Mouse (Mus musculus) ovary, adult 10 weeks (tissue): ENCODE measurements around the gene S1pr2. TPM values are rescaled to one million over a fixed set of nuclear protein-coding genes. Genes with fewer than 3 reads are reported as not detected.

Experiments used
- polyA plus RNA-seq: library from polyadenylated mRNA; stranded (reverse); fragments of 350-450 nt; fragmentation: Illumina TruSeq; extraction: RNeasy Lipid Tissue Mini Kit (QIAGEN cat#74804); gene quantifications from one replicate; pipeline ENCODE4 v1.2.3, GENCODE M21; 2014

S1pr2 gene
- polyA plus RNA-seq, result 1.7 TPM

GRCm38 (mm10) chr9:20976216-20976960 lies at the start of gene S1pr2:
Gene S1pr2, minus strand, starts transcription at chr9:20976781.

GRCm38 (mm10) chr9:21015571-21016130 lies 39.1 kb upstream of the S1pr2 start, which contains the start of gene Icam1:
Gene Icam1, plus strand, starts transcription at chr9:21015985.

GRCm38 (mm10) chr9:21002627-21003551 lies 26.3 kb upstream of the S1pr2 start, which contains the start of gene Mrpl4:
Gene Mrpl4, plus strand, starts transcription at chr9:21002738.

GRCm38 (mm10) chr9:20959430-20959938 lies 17.1 kb downstream of the S1pr2 start, which contains the start of gene Dnmt1:
Gene Dnmt1, minus strand, starts transcription at chr9:20959888.

Other genes starting within 250 kb of the S1pr2 start
- gene Olfm2, start 230.4 kb downstream of the S1pr2 start, polyA plus RNA-seq, result 5.7 TPM
- gene Col5a3, start 161.7 kb downstream of the S1pr2 start, polyA plus RNA-seq, result not detected
- gene Rdh8, start 158.3 kb downstream of the S1pr2 start, polyA plus RNA-seq, result not detected
- 2.5 TPM for gene A230050P20Rik, start 108.1 kb downstream of the S1pr2 start, polyA plus RNA-seq
- not detected for gene Angptl6, start 97.1 kb downstream of the S1pr2 start, polyA plus RNA-seq
- gene Ppan, start 88.6 kb downstream of the S1pr2 start, polyA plus RNA-seq, result 0.40 TPM
- 23.3 TPM for gene Eif3g, start 78.2 kb downstream of the S1pr2 start, polyA plus RNA-seq
- 19.1 TPM for gene Dnmt1, start 16.9 kb downstream of the S1pr2 start, polyA plus RNA-seq
- gene Mrpl4, start 26.0 kb upstream of the S1pr2 start, polyA plus RNA-seq, result 0.63 TPM
- gene Icam1, start 39.2 kb upstream of the S1pr2 start, polyA plus RNA-seq, result 4.0 TPM
- gene Icam4, start 52.6 kb upstream of the S1pr2 start, polyA plus RNA-seq, result not detected
- gene Icam5, start 55.3 kb upstream of the S1pr2 start, polyA plus RNA-seq, result not detected
- not detected for gene Zglp1, start 90.3 kb upstream of the S1pr2 start, polyA plus RNA-seq
- gene Gm49373, start 96.3 kb upstream of the S1pr2 start, polyA plus RNA-seq, result not detected
- gene Fdx1l, start 96.8 kb upstream of the S1pr2 start, polyA plus RNA-seq, result not detected
- 0.54 TPM for gene Gm38431, start 115.2 kb upstream of the S1pr2 start, polyA plus RNA-seq
- gene Raver1, start 115.2 kb upstream of the S1pr2 start, polyA plus RNA-seq, result 16.4 TPM
- gene Tyk2, start 154.5 kb upstream of the S1pr2 start, polyA plus RNA-seq, result 1.4 TPM
- 11.9 TPM for gene Cdc37, start 173.2 kb upstream of the S1pr2 start, polyA plus RNA-seq
- gene Pde4a, start 188.9 kb upstream of the S1pr2 start, polyA plus RNA-seq, result 0.60 TPM